Mouse (Mus musculus) gastrocnemius, postnatal 36 days (tissue): Measurements from ENCODE around the gene Dhdds. TPM values are rescaled to one million over a fixed set of nuclear protein-coding genes. Genes with fewer than 3 reads are reported as not detected.

Experiments used
- DNase-seq, 2 experiments: peaks; one replicate each; pipeline ENCODE4 v3.0.0; 2022
- intact Hi-C: fragments of 180-260 bp; cut with DNase I; formaldehyde crosslinking; loops from one replicate; pipeline ENCODE4 v1.15.1; 2025
- long read RNA-seq, 2 experiments: library from polyadenylated mRNA; stranded (forward); transcript quantifications; one replicate each; pipeline ENCODE4 v2.0.0; 2021
- total RNA-seq, 2 experiments: library from RNA; stranded (reverse); gene quantifications; 2 replicates each; pipeline ENCODE4 v1.2.3; 2021

Gene Dhdds
- 10 to 100 TPM; 10.5 to 10.9 TPM for total RNA-seq
- long read RNA-seq, experiment 1, partial matches to known transcripts, result 0 of 5 reads
- long read RNA-seq, experiment 1, other reads (novel, unspliced or antisense), result 4 of 5 reads
- long read RNA-seq, experiment 2, partial matches to known transcripts, result 1 of 11 reads
- long read RNA-seq, experiment 2, other reads (novel, unspliced or antisense), result 5 of 11 reads

DNA sequence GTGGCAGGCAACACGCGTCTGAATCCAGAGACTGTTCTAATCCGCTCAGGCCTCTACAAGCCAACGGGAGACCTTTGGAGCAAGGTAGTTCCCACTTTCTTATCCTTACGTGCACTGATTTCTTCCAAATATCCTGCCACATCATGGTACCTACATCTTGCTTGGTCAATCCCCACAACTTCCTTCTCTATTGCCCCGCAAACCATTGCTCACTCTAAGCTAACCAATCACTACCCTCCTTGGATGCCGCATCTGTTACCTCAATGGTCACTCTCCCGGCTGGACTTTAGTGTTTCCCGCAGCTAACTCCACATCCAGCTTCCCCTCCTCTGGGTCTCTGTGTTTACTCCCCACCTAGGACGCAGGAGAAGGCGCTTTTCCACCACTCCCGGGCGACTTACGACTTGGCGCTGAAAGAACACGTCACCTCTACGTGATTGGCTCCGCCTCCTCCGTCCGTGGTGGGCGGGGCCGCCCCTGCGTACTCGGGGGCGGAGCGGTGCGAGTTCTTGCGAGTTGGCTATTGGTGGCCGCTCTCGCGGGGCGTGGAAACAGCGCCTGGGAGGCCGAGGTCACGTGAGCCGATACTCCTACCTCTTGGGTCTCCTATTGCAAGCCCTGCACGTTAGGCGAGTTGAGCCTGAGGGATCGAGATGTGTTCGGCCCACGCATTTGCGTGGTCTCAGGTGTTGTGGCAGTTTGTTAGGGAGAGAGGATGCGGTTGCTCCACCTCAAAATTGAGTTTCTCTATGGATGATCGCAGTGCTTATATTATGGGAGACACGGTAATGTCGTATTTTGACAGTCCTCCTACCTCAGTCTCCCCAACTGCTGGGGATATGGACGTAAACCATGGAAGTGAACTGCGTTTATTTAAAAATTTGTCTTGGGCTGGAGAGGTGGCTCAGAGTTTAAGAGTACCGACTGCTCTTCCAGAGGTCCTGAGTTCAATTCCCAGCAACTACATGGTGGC is at the start of gene Dhdds:
Gene Dhdds, minus strand, starts transcription at position 453 of the 973 bp plus-strand sequence.
- intact Hi-C loops, result loop anchor here (2.0 kb wide), 1 partner anchor 34 kb away; no protein-coding TSS in a partner anchor
- peak; percentile 93 for DNase-seq

DNA sequence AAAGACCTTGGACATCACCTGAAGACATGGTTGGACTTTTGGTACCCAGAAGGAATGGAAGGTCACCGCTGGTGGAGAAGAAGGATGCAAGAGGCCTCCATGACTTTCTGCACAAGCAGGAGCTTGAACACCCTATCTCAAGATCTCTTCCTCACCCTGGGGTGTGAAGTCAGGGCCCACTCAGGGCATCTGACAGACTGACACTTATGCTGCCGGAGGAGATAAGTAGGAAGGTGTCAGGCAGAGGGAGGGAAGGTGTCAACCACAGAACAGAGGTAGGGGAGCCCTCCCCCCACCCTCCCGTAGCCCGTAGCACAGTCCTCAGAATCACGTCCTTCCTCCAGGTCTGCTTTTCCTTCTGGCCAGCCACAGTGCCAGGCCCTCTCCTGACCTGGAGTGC is 46.9 kb upstream of the Dhdds start:
- intact Hi-C loops, result no loop called here
- no peak for DNase-seq

GRCm38 (mm10) chr4:134043041-134043440 is 42.3 kb upstream of the Dhdds start:
- DNase-seq, result no peak
- intact Hi-C loops, result no loop called here

GRCm38 (mm10) chr4:134041317-134042123 is 40.8 kb upstream of the Dhdds start:
- intact Hi-C loops, result no loop called here
- no peak for DNase-seq

DNA sequence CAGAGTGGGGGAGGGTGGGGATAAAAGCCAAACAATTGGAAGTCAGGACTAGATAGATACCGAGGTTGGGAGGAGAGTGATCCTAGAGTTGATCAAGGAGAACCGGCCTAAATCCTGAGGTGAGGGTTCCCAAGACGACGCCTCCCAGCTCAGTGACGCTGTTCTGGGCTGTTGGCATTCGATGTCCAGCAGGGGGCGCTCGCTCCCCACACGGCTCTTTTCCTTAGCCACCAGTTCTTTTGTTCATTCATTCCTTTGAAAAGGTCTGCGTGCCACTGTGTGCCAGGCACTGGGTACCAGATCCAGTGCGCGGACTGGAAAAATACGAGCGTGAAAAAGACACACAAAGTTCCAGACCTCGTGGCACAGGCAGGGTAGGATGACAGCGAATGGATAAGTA is 35.2 kb upstream of the Dhdds start:
- peak; percentile 44 to 55 for DNase-seq
- intact Hi-C loops, result loop anchor here (5.0 kb wide), 1 partner anchor 41 kb away; no protein-coding TSS in a partner anchor

DNA sequence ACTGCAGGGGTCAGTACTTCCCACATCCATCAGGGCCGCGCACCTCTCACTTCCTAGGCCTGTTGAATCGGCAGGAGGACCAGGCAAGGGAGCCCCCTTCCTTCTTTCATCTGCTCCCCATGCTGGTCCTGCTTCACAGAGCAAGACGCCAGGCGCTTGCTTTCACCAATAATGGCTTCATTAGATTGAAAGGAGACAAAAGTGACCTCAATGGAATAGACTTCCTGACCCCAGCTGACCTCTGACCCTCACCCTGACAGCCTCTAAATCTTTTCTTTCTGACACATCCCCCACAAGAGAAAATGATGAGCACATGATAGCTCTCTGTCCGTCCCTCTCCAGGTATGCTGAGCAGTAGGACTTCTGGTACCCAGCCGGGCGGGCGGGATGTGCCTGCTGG is 25.1 kb upstream of the Dhdds start:
- intact Hi-C loops, result no loop called here
- DNase-seq, result no peak

- DNase-seq, result peak; percentile 44 to 72
- intact Hi-C loops, result no loop called here
These were observed 19.9 kb upstream of the Dhdds start for GRCm38 (mm10) chr4:134020621-134021020.

DNA sequence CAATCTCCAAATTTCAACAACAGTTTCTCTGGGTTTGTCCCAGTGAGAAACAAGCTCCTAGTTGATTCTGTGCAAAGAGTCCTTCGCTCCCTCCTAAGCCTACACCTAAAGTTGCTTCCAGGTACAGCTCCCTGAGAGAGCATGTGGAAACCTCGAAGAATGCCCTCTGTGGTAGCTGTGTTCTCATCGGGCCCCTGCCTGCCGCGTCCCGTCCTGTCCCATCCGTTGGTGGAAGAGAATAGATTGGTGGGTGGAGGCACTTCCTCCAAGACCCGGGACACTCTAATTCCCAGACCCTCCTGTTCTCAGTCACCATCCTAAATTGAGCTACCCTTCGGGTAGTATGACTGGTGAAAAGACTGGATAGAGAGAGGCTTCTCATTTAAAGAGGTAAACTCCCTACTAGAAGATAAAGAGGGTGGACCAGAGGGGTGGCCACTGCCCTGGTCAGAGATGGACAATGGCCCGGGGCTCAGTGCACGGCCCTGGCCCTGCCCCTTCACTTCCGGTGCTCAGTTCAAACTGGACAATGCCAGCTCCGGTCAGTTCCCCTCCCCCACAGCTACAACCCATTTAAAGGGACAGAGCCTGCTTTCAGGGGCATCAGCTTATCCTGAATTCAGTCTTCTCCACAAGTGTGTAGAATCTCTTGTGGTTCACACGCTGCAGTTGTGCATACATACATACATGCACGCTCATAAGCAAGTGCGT is 19.1 kb upstream of the Dhdds start:
- no peak for DNase-seq
- intact Hi-C loops, result no loop called here

DNA sequence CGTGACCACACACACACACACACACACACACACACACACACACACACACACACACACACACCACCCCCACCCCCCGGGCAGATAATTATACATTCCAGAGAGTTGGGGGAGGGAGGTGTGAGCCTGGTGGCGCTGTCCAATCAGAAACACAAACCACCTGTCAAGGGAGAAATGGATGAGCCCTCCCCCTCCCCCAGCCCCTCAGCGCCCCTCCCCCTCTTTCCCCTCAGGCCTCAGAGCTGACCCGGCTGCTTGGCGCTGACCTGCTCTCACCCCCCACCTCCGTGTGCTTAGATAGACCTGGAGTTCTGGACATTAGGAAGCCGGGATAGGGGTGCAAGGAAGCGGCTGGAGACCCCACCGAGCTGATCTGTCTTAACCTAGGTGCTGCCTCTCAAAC is 18.5 kb upstream of the Dhdds start:
- intact Hi-C loops, result no loop called here

GRCm38 (mm10) chr4:134018779-134019145 is 18.0 kb upstream of the Dhdds start, which contains the start of gene Lin28a:
Gene Lin28a (minus strand): TSS chr4:134018841.
- intact Hi-C loops, result no loop called here
- DNase-seq, result no peak

More for the DNA sequence above, 18.5 kb upstream of the Dhdds start:
- DNase-seq, result no peak

DNA sequence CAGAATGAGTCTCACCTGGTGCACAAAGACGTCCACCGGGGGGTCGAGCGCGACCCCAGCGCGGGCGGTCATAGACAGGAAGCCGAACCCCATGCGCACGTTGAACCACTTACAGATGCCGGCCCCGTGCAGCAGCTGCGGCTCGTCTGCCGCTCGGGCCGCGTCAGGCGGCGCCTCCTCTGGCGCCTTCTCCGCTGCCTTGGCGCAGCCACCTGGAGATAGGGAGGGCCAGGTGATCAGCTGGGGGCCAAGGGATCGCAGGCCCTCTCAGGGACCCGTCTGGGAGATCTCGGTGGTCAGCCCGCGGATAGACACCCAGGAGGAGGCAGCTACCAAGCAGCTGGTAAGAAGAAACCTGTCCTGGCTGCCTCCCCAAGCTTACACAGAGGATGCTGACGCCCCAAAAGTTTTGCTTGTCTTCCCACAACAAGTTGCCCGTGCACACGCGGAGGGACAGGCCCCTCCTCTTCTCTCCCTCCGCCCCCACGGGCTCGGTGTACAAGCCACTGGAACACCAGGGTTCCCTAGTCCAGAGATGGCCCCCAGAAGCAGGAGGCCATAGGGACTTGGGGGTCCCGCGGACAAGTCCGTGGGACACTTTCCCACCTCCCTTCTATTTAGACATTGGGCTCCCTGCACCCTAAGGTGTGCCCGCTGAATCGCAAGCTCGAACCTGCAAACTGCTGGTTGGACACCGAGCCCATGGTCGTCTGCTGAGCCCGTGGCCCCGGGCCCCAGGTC is 17.5 kb upstream of the Dhdds start:
- no peak for DNase-seq
- intact Hi-C loops, result no loop called here

DNA sequence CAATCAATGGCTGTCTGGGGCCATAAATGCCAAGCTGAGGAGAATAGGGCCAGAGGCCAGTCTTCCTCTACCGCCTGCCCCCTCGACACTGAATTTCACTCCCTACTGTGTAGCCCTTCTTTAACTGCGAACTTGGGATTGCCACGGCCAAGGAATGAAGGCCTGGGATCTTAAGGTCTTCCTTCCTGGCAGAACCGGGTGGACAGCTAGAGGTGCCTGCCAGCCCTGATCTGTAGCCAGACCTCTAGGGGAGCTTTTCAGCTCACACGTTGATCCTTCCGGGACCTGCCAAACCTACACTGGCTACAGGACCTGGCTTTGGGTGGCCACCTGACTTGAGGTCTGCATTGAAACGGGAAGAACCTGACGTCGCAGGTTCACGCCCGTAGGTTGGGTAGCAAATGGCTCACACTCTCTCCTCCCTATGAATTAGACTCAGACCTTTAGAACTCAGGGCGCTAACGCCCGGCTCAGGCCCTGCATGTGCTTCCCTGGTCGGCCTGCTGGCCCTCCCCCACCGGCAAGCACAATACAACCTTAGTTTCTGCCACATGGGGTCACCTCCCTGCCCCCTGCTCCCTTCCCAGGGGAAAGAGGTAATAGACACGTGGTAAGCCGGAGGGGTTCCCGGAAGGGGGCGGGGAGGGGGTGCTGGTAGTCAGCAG is 16.6 kb upstream of the Dhdds start:
- no peak for DNase-seq
- intact Hi-C loops, result no loop called here

- no peak for DNase-seq
- intact Hi-C loops, result no loop called here
These were observed 16.0 kb upstream of the Dhdds start for GRCm38 (mm10) chr4:134016767-134017166.

DNA sequence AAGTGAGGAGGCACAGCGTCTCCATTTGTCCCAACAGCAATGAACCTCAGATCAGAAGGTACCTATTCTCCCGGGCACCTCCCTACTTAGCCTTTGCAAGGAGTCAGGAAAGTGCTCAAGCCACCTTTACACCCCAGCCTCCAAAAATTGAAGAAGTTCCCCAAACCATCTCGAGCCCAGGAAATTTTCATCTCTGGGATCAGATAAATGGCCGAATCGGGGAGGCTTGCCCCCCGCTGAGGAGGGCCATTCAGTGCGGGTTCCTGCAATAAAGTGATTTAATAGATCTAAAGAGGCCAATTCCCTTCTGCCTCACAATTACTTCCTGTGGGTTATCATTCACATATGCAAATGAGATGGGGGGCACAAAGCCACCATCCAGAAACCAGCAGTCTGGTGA is 15.5 kb upstream of the Dhdds start:
- intact Hi-C loops, result no loop called here
- DNase-seq, result no peak

GRCm38 (mm10) chr4:134012858-134013528 is 12.3 kb upstream of the Dhdds start:
- DNase-seq, result peak in 1 of 2 experiments; percentile 36
- intact Hi-C loops, result no loop called here

DNA sequence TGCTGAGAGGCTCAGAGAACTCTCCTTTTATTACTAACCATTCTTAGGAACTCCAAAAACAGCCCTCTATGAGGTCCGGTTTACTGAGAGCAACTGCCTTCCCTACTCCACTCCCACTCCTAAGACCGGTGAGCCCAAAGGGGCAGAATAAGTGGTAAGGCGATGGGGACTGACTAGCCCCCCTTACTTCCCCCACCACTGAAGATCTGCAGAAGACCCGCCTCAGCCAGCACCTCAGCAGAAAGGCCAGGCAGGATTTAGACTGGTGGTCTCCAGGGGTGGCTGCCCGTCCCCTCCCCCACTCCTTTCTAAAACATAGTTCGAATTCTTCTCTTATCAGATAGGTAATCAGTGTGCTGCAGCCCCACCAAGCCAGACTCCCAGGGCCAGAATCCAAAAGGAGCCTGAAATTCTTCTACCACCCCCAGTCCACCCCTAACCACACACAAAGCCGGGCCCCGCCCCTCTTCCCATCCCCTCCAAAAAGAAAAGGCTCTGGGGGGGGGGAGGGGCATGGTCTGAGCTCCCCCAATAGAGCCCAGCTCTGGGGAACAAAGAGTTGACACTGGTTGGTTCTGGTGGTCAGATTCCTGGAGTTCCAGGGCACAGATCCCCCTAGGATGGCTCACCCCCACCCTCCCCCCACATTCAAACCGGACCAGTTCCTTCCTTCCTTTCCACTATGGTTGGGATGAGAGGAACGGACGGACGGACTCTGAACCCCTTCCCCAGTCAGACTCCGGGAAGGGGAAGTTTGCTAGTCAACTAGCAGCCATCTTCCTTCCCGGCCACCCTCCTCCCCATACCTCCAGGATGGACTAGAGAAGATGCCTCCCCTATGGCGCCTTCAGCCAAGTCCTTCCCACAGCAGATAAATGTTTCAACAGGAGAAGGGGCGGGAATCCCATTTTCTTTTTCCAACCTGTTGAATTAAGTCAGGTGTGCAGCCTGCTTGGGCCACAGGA is 11.0 kb upstream of the Dhdds start:
- no peak for DNase-seq
- intact Hi-C loops, result no loop called here

DNA sequence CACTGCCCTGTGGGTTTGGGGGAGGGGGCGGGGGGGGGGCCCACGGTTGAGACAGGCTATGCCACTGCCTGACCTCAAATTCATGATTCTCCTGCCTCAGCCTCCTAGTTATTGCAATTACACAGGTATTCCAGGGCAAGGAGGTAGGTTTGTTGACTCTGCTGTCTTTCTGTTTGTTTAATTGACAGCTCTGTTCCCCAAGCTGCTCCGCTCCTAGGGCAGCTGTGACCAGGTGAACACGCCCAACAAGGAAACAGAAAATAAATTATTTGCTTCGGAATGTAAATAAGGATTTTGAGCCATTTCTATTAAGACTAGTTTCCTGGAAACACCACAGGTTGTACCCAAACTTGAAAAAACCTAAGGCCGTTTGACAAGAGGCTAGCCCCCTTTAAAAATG is 9.0 kb upstream of the Dhdds start:
- DNase-seq, result no peak
- intact Hi-C loops, result no loop called here
